Mouse (Mus musculus) cerebellum, postnatal 36 days (tissue): ENCODE measurements around the gene Krt6a.
"Not testable (repeated sequence)": the region's sequence is repeated elsewhere in the genome, so short reads cannot be mapped to it uniquely, and the experiment has no call there.

Source experiments
- DNase-seq, 2 experiments: peaks; one replicate each; pipeline ENCODE4 v3.0.0; 2021 to 2022; ENCODE audit warnings: mixed read lengths in 2 of 2

The Krt6a gene

DNA sequence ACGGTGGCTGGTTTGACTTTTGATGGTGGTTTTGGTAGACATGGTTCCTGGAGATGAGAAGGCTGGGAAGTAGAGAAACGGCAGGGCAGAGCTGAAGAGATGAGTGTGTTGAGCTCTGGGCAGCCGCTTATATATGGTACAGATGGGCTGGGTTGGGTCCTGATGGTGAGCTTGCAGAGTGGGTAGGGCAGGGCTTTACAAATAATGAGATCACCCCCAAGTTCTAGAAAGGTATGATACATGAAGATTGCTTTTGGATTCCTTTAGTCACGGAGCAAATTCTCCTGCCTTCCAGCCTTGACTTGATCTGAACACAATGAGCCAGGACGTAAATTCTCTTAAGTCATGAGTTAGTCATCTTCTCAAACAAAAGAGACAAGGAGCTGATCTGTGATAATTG is at the start of gene Krt6a:
TSS of gene Krt6a (minus strand) at position 101 of the 400 bp plus-strand sequence.
- DNase-seq: no peak

DNA sequence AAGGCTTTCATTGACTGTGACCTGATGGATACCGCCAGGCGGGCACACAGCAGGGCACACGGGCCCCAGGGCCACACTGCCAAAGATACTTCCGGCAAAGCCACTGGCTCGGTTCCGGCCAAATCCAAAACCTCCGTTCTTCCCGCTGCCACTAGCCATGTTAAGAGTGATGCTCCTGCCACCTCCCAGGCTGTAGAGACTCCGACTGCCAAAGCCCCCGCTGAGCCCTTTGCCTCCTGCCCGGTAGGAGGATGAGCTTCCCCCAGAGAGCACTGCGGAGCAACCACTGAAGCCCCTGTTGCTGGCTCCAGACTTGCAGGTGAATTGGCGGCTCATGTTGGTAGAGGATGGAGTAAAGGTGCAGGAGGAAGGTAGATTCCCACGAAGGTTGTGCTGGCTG is 48.6 kb upstream of the Krt6a start, which contains the start of gene Krt71:
TSS of gene Krt71 (minus strand) at position 399 of the 400 bp plus-strand sequence.
- peak; percentile 60 to 65 for DNase-seq

DNA sequence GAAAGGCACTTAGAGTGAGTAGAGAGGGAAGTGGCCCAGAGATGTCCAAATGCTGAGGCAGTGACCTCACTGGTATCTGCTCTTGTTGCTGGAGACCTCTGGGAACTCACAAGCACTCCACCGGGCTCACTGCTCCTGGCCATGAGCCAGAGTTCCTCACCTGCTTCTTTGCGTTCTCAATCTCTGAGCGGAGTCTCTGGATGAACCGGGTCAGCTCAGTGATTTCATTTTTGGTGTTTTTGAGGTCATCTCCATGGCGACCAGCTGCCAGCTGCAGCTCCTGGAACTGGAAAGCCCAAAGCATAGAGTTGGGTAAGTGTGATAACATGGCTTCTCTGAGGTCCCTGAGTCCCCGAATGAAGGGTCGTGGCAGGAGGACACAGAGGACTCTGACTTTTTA is 43.7 kb upstream of the Krt6a start:
- DNase-seq: no peak

DNA sequence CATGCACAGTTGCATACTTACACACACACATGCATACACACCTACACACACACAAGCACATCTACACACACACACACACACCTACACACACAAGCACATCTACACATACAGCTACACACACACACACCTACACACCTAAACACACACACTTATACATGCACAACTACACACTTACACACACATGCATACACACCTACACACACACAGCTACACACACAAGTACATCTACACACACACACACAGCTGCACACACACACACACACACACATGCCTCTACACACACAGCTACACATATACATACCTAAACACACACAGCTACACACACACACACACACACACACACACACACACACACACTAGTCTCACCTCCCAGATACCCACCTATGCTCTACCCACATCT is 36.5 kb upstream of the Krt6a start:
- DNase-seq: no peak

DNA sequence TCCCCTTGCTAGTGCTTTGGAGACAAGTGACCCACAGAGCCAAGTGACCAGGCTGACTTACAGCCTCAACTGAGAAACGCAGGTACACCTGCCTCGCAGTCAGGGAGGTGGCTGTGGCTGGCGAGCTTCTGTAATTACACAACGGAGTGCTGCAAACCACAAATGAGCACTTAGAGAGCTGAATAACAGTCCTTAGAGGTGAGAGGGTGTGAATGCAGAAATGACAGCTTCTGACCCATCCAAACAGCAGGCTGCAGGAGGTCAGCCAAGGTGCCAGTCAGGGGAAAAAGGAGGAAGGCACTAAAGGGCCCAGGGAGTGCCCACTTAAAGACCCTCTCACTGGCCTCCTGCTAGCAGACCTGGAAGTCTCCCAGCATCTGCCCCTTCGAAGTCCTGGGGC is 30.6 kb upstream of the Krt6a start:
- DNase-seq: no peak

DNA sequence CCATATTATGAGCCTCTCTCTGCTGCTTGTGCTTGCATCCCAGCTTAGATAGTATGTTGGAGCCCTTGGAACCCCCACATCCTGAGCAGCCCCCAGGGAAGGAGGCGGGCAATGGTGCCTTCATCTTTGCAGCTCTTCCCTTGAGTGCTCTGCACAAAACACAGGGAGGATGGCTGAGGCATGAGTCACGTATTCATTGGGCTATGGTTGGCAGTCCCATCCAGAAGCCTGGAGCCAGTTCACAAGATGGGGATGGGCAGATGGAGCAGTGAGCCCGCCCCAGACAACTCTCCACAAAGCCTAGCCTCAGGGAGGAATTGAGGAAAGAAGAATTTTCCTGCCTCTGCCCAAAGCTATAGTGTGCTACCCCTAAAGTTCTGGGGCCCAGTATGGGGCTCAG is 21.7 kb upstream of the Krt6a start:
- no peak for DNase-seq

DNA sequence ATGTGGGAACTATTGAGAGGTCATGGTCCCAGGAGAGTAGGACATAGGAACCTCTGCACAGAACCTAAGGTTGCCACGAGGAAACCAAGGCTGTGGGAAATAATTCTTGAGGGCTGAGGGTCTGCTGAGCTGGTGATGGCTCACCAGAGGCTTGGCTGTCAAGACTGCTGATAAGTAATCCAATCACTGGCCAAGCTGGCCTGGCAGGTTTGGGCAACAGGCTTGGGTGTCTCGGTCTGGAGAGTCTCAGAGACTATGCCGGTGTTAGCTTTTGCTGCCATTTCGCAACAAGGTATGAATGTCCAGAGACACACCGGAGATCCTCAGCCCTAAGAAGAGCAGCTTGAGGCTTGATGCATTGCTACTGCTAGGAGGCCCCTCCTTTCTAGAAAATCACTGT is 20.2 kb upstream of the Krt6a start:
- no peak for DNase-seq

DNA sequence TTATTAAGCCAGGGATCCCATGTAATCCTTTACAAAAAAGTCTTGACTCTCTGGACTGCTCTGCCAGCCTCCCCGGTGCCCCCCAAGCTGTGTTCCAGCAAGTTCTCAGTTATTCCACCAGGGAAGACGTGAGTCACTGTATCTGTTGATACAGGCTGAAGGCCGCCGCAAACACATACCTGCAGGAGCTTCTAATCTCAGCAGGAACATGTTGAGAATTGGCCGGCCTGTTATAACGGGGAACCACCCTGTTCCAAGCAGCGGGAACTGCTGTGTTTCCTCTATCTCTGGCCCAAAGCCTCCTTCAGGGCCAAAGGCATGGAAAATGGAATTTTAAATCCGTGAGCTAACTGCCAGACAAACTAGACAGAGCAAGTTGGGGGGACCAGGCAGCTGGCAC is 19.6 kb upstream of the Krt6a start:
- peak in 1 of 2 experiments; percentile 27 for DNase-seq

DNA sequence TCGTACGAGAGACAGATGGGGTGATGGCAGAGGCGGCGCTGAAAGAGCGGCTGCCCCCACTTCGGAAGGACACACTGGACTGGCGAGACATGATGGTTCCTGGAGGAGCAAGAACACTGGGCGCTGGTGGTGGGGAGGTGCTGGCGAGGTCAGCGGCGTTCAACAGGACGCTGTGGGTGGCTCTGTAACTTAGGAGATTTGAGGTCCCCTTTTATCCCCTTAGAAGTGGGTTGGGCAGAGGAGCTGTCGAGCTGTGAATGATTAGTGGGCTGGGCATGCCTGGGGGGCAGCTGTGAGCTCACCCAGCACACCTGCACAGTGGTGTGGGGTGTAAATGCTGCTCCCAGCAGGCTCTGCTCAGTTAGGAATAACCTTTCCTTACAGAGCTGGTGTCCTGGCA is 18.6 kb upstream of the Krt6a start, which contains the start of gene Krt5:
TSS of gene Krt5 (minus strand) at position 179 of the 400 bp plus-strand sequence.
- no peak for DNase-seq

DNA sequence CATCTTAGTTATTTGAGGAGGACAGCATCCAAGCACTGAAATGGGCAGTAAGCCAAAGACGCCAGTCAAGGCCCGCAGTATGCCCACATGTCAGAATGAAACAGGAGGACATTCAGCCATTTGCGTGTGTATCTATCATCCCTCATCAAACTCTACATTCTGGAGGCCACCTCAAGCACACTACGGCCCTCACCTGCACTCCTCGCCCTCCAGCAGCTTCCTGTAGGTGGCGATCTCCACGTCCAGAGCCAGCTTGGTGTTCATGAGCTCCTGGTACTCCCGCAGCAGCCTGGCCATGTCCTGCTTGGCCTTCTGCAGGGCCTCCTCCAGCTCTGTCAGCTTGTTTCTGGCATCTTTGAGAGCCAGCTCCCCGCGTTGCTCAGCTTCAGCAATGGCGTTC is 14.6 kb upstream of the Krt6a start:
- DNase-seq: peak in 1 of 2 experiments; percentile 25

DNA sequence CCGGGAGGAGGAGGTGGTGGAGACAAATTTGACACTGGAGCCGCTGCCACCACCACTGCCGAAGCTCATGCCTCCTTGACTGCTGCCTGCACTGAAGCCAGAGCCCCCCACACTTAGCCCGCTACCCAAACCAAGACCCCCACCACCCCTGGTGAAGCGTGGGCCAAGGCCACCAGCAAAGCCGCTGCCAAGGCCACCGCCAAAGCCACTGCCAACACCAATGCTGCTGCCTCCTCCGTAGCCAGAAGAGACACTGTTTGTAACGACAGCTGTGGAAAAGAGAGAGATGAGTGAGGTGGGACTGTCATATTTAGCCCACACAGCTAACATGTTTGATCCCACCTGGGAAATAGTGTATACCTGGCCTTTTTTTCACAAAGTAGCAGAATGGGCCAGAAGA is 13.3 kb upstream of the Krt6a start:
- no peak for DNase-seq

DNA sequence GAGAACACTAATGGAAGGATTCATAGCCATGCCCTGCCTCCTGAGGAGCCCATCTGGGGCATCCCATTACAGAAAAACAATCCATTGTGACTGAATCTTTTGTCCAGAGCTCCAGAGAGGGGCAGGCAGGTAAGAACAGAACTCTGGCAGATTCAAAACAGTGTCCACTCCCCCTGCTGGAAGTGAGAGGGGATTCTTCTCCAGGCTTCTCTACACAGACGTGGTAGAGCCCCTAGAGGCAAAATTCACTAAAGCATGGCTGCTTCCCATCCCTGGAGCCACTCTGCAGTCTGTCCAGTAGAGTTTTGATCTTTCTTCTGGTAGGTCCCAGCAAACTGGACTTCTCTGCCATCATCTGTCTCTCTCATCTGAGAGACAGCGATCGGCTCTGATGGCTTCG is 10.0 kb upstream of the Krt6a start:
- DNase-seq: no peak

DNA sequence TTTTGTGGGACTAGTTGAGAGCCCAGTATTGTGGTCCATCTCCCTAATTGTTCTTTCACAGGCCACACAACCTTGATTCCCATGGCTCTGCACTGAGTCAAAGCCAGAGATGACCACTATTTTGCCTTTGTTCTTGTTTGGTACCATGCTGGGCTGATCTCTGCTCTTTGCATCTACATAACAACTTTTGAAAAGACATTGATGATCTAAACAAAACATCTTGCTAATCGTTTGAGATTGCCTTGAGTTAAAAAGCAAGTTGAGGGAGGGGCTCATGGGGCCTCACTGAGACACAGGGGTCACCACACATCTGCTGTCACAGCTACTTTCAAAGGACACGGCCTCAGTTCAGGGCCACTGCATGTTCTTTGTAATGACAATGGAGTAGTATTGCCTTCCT is 8.3 kb upstream of the Krt6a start:
- DNase-seq: no peak

DNA sequence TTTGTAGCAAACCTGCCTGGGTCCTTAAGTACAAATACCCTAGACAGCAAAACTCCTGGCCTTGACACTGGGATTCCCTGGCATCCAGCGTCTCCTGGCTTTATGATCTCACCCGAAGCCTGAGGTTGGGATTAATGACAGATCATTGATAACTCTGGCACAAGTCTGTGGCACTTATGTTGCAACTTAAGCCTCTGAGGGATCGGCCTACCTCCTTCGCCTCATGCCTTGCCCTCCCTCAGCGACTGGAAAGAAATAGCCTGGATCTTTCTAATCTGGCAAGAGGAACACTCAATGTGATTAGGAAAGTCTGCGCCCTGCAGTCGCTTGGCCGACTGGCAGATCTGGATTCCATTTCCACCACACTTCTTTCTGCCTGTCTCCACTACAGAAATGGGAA is 5.8 kb upstream of the Krt6a start:
- DNase-seq: no peak

DNA sequence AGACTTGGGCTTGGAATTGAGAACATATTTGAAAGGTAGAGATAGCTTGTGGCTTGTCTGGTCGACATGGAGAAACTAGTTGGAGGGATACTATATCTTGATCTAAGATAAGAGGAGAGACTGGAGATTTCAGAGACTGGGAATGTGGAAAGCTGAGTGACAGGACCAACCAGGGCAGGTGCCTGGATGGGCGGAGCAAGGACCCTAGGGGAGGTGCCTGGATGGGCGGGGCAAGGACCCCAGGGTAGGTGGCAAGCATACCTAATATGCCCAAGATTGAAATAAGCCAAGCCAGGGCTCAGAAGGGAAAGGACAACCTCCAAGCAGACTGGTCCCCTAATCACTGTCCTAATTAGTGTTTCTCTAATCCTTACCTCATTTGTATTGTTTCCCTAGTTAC is 5.1 kb upstream of the Krt6a start:
- DNase-seq: no peak

DNA sequence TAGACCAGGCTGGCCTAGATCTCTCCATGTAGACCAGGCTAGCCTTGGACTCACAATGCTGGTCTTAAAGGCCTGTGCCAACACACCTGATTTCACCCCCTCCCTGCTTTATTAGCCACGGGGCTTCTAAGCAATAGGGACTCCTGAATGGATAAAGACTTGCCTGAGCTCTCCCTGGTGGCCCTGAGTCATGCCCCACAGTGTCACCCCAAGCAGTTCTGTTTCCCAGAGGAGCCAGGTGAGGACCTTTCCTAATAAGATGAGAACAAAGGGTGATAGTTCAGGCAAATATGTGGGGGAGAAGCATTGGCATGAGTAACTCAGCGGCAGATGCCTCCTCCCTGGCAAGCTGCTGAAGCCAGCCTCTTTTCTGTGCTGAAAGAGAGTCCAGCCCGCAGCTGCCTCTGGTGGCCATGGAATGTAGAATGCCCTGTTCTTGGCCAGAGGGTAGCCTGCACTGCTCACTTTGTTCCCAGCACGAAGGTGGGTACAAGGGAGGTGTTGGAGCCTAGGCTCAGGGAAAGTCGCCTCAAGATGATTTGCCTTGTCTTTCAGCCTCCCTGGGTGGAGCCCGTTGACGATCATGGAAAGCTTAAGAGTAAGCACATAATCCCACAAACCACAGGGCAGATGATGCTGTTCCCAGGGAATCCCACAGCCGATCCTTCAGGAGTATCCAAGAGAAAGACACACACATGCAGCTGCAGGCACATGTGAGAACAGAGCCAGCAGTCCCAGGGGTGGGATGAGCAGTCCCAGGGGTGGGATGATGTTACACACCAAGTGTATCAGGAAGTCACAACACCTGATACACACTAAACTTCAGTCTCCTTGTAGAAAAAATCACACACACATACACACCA is 3.5 kb upstream of the Krt6a start:
- no peak for DNase-seq

DNA sequence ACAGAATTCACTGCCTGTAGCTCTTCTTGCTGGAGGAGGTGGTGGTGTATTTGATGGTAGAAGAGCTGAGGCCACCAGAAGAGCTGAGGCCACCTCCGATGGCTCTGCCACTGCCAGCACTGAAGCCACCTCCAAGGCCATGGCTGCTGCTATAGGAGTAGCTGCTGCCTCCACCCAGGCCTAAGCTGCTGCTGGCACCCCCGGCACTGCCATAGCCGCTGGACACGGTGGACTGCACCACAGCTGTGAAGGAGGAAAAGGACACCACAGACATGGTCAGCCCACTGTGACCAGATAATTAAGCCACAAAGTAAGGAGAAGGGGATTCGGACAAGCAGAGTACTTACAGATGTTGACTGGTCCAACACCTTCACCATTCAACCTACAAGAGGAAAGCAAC is 3.6 kb downstream of the Krt6a start:
- DNase-seq: not testable (repeated sequence)

DNA sequence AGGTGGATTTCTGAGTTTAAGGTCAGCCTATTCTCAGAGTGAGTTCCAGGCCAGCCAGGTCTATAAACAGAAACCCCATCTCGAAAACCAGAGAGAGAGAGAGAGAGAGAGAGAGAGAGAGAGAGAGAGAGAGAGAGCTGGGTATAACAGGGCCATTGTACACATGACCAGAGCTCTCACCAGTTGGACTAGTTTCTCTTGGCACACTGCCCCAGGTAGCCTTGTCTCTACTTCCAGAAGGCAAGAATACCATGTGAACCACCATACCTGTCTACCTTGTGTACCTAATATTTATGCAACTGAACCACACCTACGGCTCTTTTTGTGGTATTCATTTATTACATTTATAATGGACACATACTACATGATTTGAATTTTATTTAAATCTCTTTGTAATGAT is 5.9 kb downstream of the Krt6a start:
- DNase-seq: no peak

DNA sequence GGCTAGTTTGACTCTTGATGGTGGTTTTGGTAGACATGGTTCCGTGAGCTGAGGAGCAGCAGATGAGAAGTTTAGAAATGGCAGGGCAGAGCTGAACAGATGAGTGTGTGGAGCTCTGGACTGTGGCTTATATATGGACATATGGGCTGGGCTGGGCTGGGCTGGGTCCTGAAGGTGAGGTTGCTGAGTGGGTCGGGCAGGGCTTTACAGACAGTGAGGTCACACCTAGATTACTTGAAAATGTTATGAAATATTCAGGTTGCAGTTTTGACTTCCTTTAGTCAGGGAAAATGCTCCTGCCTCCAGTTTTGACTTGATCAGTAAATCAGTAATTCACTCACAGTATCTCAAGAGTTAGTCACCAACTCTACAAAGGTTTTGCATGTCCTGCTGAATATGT is 13.9 kb downstream of the Krt6a start, which contains the start of gene Krt6b:
TSS of gene Krt6b (minus strand) at position 101 of the 400 bp plus-strand sequence.
- no peak for DNase-seq

DNA sequence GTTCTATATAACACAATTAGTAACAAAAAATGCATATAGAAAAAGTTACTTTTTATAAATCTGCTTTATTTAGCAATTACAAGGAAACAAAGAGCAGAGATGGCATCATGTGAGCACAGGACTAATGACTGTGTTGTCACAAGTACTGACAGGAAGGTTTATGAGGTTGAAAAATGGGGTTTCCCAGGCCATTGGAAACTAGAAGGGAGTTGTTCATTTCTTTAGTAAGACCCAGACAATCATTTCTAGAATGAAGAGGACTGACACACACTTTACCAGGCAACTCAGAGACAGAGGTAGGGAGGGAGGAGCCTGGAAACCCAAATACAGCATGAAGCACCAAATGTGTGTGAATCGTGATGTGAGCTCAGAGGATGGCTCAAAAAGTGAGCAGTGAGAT is 18.1 kb downstream of the Krt6a start:
- DNase-seq: no peak

DNA sequence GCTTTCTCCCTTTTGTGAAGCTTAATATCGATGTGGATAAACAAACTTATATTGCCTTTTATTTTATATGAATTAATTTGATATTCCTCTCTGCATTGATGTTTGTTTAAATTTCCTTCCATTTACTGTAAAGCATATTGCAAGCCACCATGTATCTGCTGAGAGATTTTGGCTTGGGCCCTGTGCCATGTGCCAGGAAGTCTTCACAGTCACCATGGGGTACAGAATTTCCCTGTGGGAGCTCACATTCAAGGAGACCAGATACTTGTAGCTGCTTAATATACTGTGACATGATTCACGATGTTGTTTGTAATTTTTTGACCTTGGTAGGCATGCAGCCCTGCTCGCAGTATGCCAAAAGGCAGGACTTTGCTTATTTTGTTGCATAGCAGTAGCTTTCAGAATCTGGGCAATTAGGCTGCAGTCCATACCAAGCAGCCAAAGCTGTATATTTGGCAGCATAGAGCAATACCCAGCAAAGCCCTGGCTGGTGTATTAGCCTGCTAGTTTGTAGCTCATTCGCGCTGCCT is 41.3 kb downstream of the Krt6a start:
- DNase-seq: peak; percentile 34 to 41

DNA sequence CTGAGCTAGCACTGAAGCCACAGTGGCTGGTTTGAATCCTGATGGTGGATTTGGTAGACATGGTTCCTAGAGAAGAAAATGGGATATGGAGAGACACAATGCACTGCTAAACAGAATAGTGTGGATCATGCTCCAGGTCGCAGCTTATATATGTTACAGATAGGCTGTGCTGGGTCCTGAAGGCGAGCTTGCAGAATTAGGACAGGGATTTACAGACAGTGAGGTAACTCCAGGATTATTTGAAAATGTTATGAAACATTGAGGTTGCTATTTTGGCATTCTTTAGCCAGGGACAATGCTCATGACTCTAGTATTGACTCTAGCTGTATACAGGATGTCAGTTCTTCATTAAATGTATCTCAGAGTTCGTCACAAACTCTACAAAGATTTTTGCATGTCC is 46.8 kb downstream of the Krt6a start, which contains the start of gene Gm5478:
TSS of gene Gm5478 (minus strand) at position 101 of the 400 bp plus-strand sequence.
- DNase-seq: no peak
